Mouse (Mus musculus) stomach, postnatal 0 days (tissue): ENCODE measurements at regions not wholly inside any gene's neighbourhood (a gene's known extent, or its start where the extent isn't known, plus 50 kb on each side); places are given as distances from the start of the nearest gene placed in this dataset.

Experiments
- ATAC-seq: fragments of 200-750 bp; cut with Nextera tagmentation; 2 replicates; pipeline ENCODE4 v1.8.0; 2017; ENCODE audit not compliant: low FRiP score, low TSS enrichment
- DNase-seq: peaks from one replicate; pipeline ENCODE4 v3.0.0-alpha.2; 2016; ENCODE audit warnings: low spot score
- H3K27ac ChIP-seq: fragments of 300-500 bp; sonication (generic); replicated peaks from 2 replicates; pipeline ENCODE4 v1.5.1; 2014; ENCODE audit warnings: mild to moderate bottlenecking, control low read depth
- H3K27me3 ChIP-seq: fragments of 300-500 bp; sonication (generic); 2 replicates; pipeline ENCODE4 v1.6.1; 2014; ENCODE audit warnings: low read length; ENCODE audit not compliant: control insufficient read depth, insufficient read depth
- H3K36me3 ChIP-seq: fragments of 300-500 bp; sonication (generic); 2 replicates; pipeline ENCODE4 v1.6.1; 2014; ENCODE audit warnings: low read length, mixed read lengths; ENCODE audit not compliant: control insufficient read depth, insufficient read depth
- H3K4me1 ChIP-seq: fragments of 300-500 bp; sonication (generic); replicated peaks from 2 replicates; pipeline ENCODE4 v1.6.1; 2014; ENCODE audit warnings: antibody characterized with exemption; ENCODE audit not compliant: control insufficient read depth, insufficient read depth
- H3K4me2 ChIP-seq: fragments of 300-500 bp; sonication (generic); replicated peaks from 2 replicates; pipeline ENCODE4 v1.6.1; 2014; ENCODE audit warnings: low read depth, mild to moderate bottlenecking, control low read depth, moderate library complexity
- H3K4me3 ChIP-seq: fragments of 300-500 bp; sonication (generic); 2 replicates; pipeline ENCODE4 v1.5.1; 2014; ENCODE audit warnings: low read depth, low read length, control low read depth
- H3K9ac ChIP-seq: fragments of 300-500 bp; sonication (generic); 2 replicates; pipeline ENCODE4 v1.6.1; 2014; ENCODE audit warnings: mild to moderate bottlenecking, low read length, control low read depth, mixed read lengths
- H3K9me3 ChIP-seq: fragments of 300-500 bp; sonication (generic); 2 replicates; pipeline ENCODE4 v1.6.1; 2016; ENCODE audit warnings: low read length; ENCODE audit not compliant: control insufficient read depth
- CTCF ChIP-seq: IDR thresholded peaks from 2 replicates; pipeline ENCODE4 v1.5.1; 2016; ENCODE audit warnings: antibody characterized with exemption, low read depth, mild to moderate bottlenecking, moderate library complexity
- EP300 ChIP-seq: optimal IDR thresholded peaks from 2 replicates; pipeline ENCODE3; 2016; ENCODE audit warnings: antibody characterized with exemption
- WGBS: fragments of 180-500 bp; shearing (Covaris S2); extraction: QIAGEN DNeasy Blood & Tissue Kit; methylation state at CpG from one replicate; pipeline ENCODE4 v1.1.7; 2014; 5-methylcytosine and 5-hydroxymethylcytosine counted together

GRCm38 (mm10) chr15:93926262-93926661, 330.6 kb upstream of the Prickle1 start:
- TF ChIP-seq CTCF (no peak), EP300 (no peak)
- Histone ChIP-seq H3K4me3 (no peak overlapping the region), H3K4me2 (no peak overlapping the region), H3K27ac (no peak overlapping the region), H3K36me3 (no peaks in the 10 kb centered on the region), H3K4me1 (no peaks in the 10 kb centered on the region), H3K9me3 (no peaks in the 10 kb centered on the region), H3K27me3 (no peaks in the 10 kb centered on the region), H3K9ac (no peak overlapping the region)
- ATAC-seq (no peak), DNase-seq (no peak)

- TF ChIP-seq CTCF: no peak
- TF ChIP-seq EP300: no peak
- WGBS: 55% methylated on average over 6 of the region's 6 CpGs
- Histone ChIP-seq H3K27me3 (no peaks in the 10 kb centered on the region), H3K36me3 (no peaks in the 10 kb centered on the region), H3K4me3 (no peak overlapping the region), H3K27ac (no peak overlapping the region), H3K9me3 (no peaks in the 10 kb centered on the region), H3K9ac (no peak overlapping the region), H3K4me1 (no peaks in the 10 kb centered on the region), H3K4me2 (no peak overlapping the region)
- ATAC-seq: no peak
- no peak for DNase-seq
These were observed 326.0 kb upstream of the Prickle1 start for GRCm38 (mm10) chr15:93921457-93922234.

- ATAC-seq (no peak), DNase-seq (no peak)
- H3K36me3 ChIP-seq: no peaks in the 10 kb centered on the region
- H3K4me2 ChIP-seq: no peak overlapping the region
- H3K9me3 ChIP-seq: no peaks in the 10 kb centered on the region
- no peak overlapping the region for H3K27ac ChIP-seq
- H3K27me3 ChIP-seq: no peaks in the 10 kb centered on the region
- no peak overlapping the region for H3K4me3 ChIP-seq
- H3K4me1 ChIP-seq: no peaks in the 10 kb centered on the region
- 56% methylated on average over 5 of the region's 5 CpGs for WGBS
- no peak overlapping the region for H3K9ac ChIP-seq
- TF ChIP-seq EP300 (no peak), CTCF (no peak)
These were observed 325.3 kb upstream of the Prickle1 start for GRCm38 (mm10) chr15:93920996-93921395.

DNA sequence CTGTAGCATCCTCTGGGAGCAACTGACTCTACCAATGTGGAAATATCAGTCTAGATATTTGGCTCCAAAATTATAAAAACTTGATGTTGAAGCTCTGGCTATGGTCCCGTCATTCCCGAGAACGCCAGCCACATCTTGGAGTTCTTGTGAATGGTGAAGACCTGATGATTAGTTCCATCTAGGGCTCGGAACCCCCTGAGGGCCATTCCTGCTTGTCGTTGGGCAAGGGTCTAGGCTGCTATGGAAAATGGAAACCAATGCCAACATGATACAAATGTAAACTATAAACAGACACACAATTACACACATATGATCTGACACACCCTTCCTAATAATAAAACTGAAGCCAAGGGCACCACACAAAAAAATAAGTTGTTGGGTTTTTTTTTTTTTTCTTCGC, 323.9 kb upstream of the Prickle1 start:
- Histone ChIP-seq H3K4me1 (no peaks in the 10 kb centered on the region), H3K9ac (no peak overlapping the region), H3K9me3 (no peaks in the 10 kb centered on the region), H3K36me3 (no peaks in the 10 kb centered on the region), H3K27me3 (no peaks in the 10 kb centered on the region), H3K4me3 (no peak overlapping the region), H3K27ac (no peak overlapping the region), H3K4me2 (no peak overlapping the region)
- ATAC-seq (no peak), DNase-seq (no peak)
- 91% methylated on average over 6 of the region's 6 CpGs for WGBS
- no peak for TF ChIP-seq CTCF
- no peak for TF ChIP-seq EP300

DNA sequence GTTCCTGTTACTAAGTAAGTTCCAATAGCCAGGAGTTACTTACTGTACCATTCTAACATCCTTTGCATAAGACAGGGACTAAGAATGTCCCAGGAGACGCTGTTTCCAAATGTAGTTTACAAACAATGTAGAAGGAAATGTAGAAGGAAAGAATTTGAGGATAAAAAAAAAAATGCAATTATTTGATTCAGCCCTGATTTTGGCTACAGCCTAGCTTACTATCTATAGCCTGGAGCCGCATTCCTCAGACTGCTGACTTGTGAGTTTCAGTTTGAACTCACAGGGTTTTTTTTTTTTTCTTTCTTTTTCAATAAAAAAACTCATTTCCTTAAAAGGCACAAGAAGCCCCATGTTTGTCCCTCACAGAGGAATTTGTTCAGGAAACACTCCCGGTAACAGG, 321.2 kb upstream of the Prickle1 start:
- Histone ChIP-seq H3K27ac (0 out of 2 replicates have a peak overlapping the region, but pooled peaks have one; percentile 40), H3K9ac (no peak overlapping the region), H3K4me2 (no peak overlapping the region; the same call in 1 of the 2 replicates), H3K4me3 (no peak overlapping the region), H3K27me3 (no peaks in the 10 kb centered on the region), H3K4me1 (no peaks in the 10 kb centered on the region), H3K9me3 (no peaks in the 10 kb centered on the region), H3K36me3 (no peaks in the 10 kb centered on the region)
- DNase-seq: no peak
- no peak for ATAC-seq
- WGBS: 21% methylated on average over 3 of the region's 3 CpGs
- TF ChIP-seq CTCF (no peak), EP300 (no peak)

- DNase-seq: no peak
- TF ChIP-seq CTCF: no peak
- TF ChIP-seq EP300: no peak
- H3K27me3 ChIP-seq: no peaks in the 10 kb centered on the region
- no peaks in the 10 kb centered on the region for H3K4me1 ChIP-seq
- H3K4me2 ChIP-seq: no peak overlapping the region
- H3K9ac ChIP-seq: no peak overlapping the region
- ATAC-seq: no peak
- no peaks in the 10 kb centered on the region for H3K9me3 ChIP-seq
- 79% methylated on average over 5 of the region's 5 CpGs for WGBS
- H3K27ac ChIP-seq: no peak overlapping the region
- no peak overlapping the region for H3K4me3 ChIP-seq
- no peaks in the 10 kb centered on the region for H3K36me3 ChIP-seq
These were observed 317.8 kb upstream of the Prickle1 start for GRCm38 (mm10) chr15:93913462-93913861.
